Mouse (Mus musculus) myocyte (in vitro differentiated cells): ENCODE data around the gene Eaf1. TPM values are rescaled to one million over a fixed set of nuclear protein-coding genes. Genes with fewer than 3 reads are reported as not detected.

Experiments
- H3K27me3 ChIP-seq: one replicate; pipeline ENCODE4 v1.6.1; 2011; ENCODE audit not compliant: control insufficient read depth, insufficient read depth, insufficient read length
- H3K36me3 ChIP-seq: one replicate; pipeline ENCODE4 v1.6.1; 2011; ENCODE audit not compliant: control insufficient read depth, insufficient read depth
- H3K4me2 ChIP-seq: one replicate; pipeline ENCODE4 v1.6.1; 2011; ENCODE audit warnings: low read depth, control low read depth
- H3K4me3 ChIP-seq: one replicate; pipeline ENCODE4 v1.5.1; 2011; ENCODE audit warnings: mild to moderate bottlenecking, control low read depth, moderate library complexity
- H3K79me2 ChIP-seq: one replicate; pipeline ENCODE4 v1.6.1; 2011; ENCODE audit not compliant: control insufficient read depth, insufficient read depth
- H3ac ChIP-seq: one replicate; pipeline ENCODE4 v1.6.1; 2011; ENCODE audit not compliant: control insufficient read depth, insufficient read length
- CEBPB ChIP-seq: IDR thresholded peaks from 2 replicates; pipeline ENCODE4 v1.6.1; 2011; ENCODE audit warnings: mild to moderate bottlenecking, moderate library complexity; ENCODE audit not compliant: poor library complexity, insufficient read depth, severe bottlenecking
- E2F4 ChIP-seq: IDR thresholded peaks from one replicate; pipeline ENCODE4 v1.6.1; 2011; ENCODE audit warnings: mild to moderate bottlenecking, control low read depth, moderate library complexity; ENCODE audit not compliant: insufficient read depth
- MAX ChIP-seq: IDR thresholded peaks from one replicate; pipeline ENCODE4 v1.6.1; 2011; ENCODE audit warnings: low read depth, mild to moderate bottlenecking, control low read depth
- MYOD1 ChIP-seq, 3 experiments: IDR thresholded peaks; one replicate each; pipeline ENCODE4 v1.6.1; 2011; ENCODE audit warnings: control low read depth in 2 of 3, low read depth in 2 of 3, mild to moderate bottlenecking in 2 of 3, moderate library complexity in 1 of 3; ENCODE audit not compliant: insufficient read length in 2 of 3, control insufficient read depth in 1 of 3
- MYOG ChIP-seq, 3 experiments: IDR thresholded peaks; one replicate each; pipeline ENCODE4 v1.6.1; 2011; ENCODE audit warnings: control low read depth in 2 of 3, low read depth in 2 of 3, mild to moderate bottlenecking in 2 of 3; ENCODE audit not compliant: insufficient read length in 2 of 3, control insufficient read depth in 1 of 3, insufficient read depth in 1 of 3
- POLR2A ChIP-seq: IDR thresholded peaks from one replicate; pipeline ENCODE4 v1.6.1; 2011; ENCODE audit warnings: low read depth, mild to moderate bottlenecking, control low read depth, moderate library complexity; ENCODE audit not compliant: insufficient read length
- POLR2AphosphoS2 ChIP-seq: IDR thresholded peaks from one replicate; pipeline ENCODE4 v1.6.1; 2011; ENCODE audit warnings: low read depth, control low read depth; ENCODE audit not compliant: insufficient read length
- REST ChIP-seq: IDR thresholded peaks from one replicate; pipeline ENCODE4 v1.6.1; 2011; ENCODE audit warnings: mild to moderate bottlenecking, control low read depth, moderate library complexity; ENCODE audit not compliant: insufficient read depth, insufficient read length
- SRF ChIP-seq: IDR thresholded peaks from one replicate; pipeline ENCODE4 v1.6.1; 2011; ENCODE audit warnings: low read depth; ENCODE audit not compliant: control insufficient read depth, insufficient read length
- TCF12 ChIP-seq: IDR thresholded peaks from one replicate; pipeline ENCODE4 v1.6.1; 2011; ENCODE audit warnings: mild to moderate bottlenecking, control low read depth; ENCODE audit not compliant: poor library complexity, insufficient read depth, severe bottlenecking
- TCF3 ChIP-seq: IDR thresholded peaks from one replicate; pipeline ENCODE4 v1.6.1; 2011; ENCODE audit warnings: low read depth, control low read depth; ENCODE audit not compliant: insufficient read length
- USF1 ChIP-seq: IDR thresholded peaks from one replicate; pipeline ENCODE4 v1.6.1; 2011; ENCODE audit warnings: low read depth, mild to moderate bottlenecking, control low read depth, moderate library complexity
- polyA plus RNA-seq: library from polyadenylated mRNA; unstranded; fragments of >200 nt; fragmentation: generic; extraction: Trizol; gene quantifications from one replicate; pipeline ENCODE4 v1.2.1, GENCODE M21; 2012; ENCODE audit warnings: missing spikeins

The Eaf1 gene
- polyA plus RNA-seq, 1 experiment, result 18.4 TPM

- H3K36me3 ChIP-seq, result peaks cover 13% of the 10 kb centered on the region
- TF ChIP-seq E2F4 (no peak), MYOG (IDR thresholded peaks at IDR 0.05; ENCODE audit: control insufficient read depth in 1 of 3, insufficient read depth in 1 of 3, insufficient read length in 2 of 3, low read depth in 2 of 3) (no peak), POLR2AphosphoS2 (peak; percentile 69), POLR2A (peak; percentile 80), MYOD1 (IDR thresholded peaks at IDR 0.05; ENCODE audit: control insufficient read depth in 1 of 3, insufficient read length in 2 of 3, low read depth in 2 of 3) (no peak), MAX (no peak)
Observed at GRCm38 (mm10) chr14:31494975-31495455, 816 bp downstream of the Eaf1 start, which contains the start of gene Mettl6. TSS of gene Mettl6 (minus strand) at chr14:31495040.

GRCm38 (mm10) chr14:31495538-31495937 is 1.3 kb downstream of the Eaf1 start:
- Histone ChIP-seq H3K4me2 (peak overlapping the region; percentile 91), H3K36me3 (peaks cover 18% of the 10 kb centered on the region), H3K79me2 (peaks cover 77% of the 10 kb centered on the region), H3K27me3 (no peaks in the 10 kb centered on the region), H3ac (peak overlapping the region; percentile 46), H3K4me3 (peak overlapping the region; percentile 99)
- no peak for TF ChIP-seq CEBPB
- no peak for TF ChIP-seq MAX
- no peak for TF ChIP-seq TCF12
- TF ChIP-seq REST, result no peak
- no peak for TF ChIP-seq SRF
- TF ChIP-seq POLR2AphosphoS2, result no peak
- no peak for TF ChIP-seq USF1
- no peak for TF ChIP-seq E2F4
- TF ChIP-seq MYOD1 (IDR thresholded peaks at IDR 0.05; ENCODE audit: control insufficient read depth in 1 of 3, insufficient read length in 2 of 3, low read depth in 2 of 3), result no peak
- no peak for TF ChIP-seq POLR2A
- no peak for TF ChIP-seq TCF3

More at GRCm38 (mm10) chr14:31494975-31495455, 816 bp downstream of the Eaf1 start, which contains the start of gene Mettl6:
- no peaks in the 10 kb centered on the region for H3K27me3 ChIP-seq
- peak within 1 kb of the TSS; percentile 99 for H3K4me3 ChIP-seq
- peaks cover 78% of the 10 kb centered on the region for H3K79me2 ChIP-seq
- H3ac ChIP-seq, result peak within 1 kb of the TSS; percentile 46
- peak within 1 kb of the TSS; percentile 91 for H3K4me2 ChIP-seq

GRCm38 (mm10) chr14:31496241-31496646 is 2.0 kb downstream of the Eaf1 start:
- Histone ChIP-seq H3K4me2 (peak overlapping the region; percentile 91), H3K36me3 (peaks cover 22% of the 10 kb centered on the region), H3K79me2 (peaks cover 70% of the 10 kb centered on the region), H3ac (peak overlapping the region; percentile 46), H3K4me3 (peak overlapping the region; percentile 99), H3K27me3 (no peaks in the 10 kb centered on the region)
- no peak for TF ChIP-seq E2F4
- no peak for TF ChIP-seq CEBPB
- no peak for TF ChIP-seq POLR2A
- TF ChIP-seq MYOG (IDR thresholded peaks at IDR 0.05; ENCODE audit: control insufficient read depth in 1 of 3, insufficient read depth in 1 of 3, insufficient read length in 2 of 3, low read depth in 2 of 3), result peak in 2 of 3 experiments; percentile 72 to 85
- TF ChIP-seq TCF12, result peak; percentile 51
- no peak for TF ChIP-seq REST
- peak; percentile 46 to 76 (median 49) for TF ChIP-seq MYOD1 (IDR thresholded peaks at IDR 0.05; ENCODE audit: control insufficient read depth in 1 of 3, insufficient read length in 2 of 3, low read depth in 2 of 3)

GRCm38 (mm10) chr14:31499526-31499925 is 5.3 kb downstream of the Eaf1 start:
- Histone ChIP-seq H3ac (no peak overlapping the region), H3K4me3 (no peak overlapping the region), H3K79me2 (peaks cover 45% of the 10 kb centered on the region), H3K27me3 (no peaks in the 10 kb centered on the region), H3K36me3 (peaks cover 52% of the 10 kb centered on the region), H3K4me2 (no peak overlapping the region)
- TF ChIP-seq SRF (no peak), MAX (no peak), MYOG (IDR thresholded peaks at IDR 0.05; ENCODE audit: control insufficient read depth in 1 of 3, insufficient read depth in 1 of 3, insufficient read length in 2 of 3, low read depth in 2 of 3) (no peak), TCF12 (no peak), POLR2AphosphoS2 (no peak), CEBPB (no peak), E2F4 (no peak), MYOD1 (IDR thresholded peaks at IDR 0.05; ENCODE audit: control insufficient read depth in 1 of 3, insufficient read length in 2 of 3, low read depth in 2 of 3) (no peak), REST (no peak), POLR2A (no peak), USF1 (no peak), TCF3 (no peak)

GRCm38 (mm10) chr14:31503406-31503805 is 9.2 kb downstream of the Eaf1 start:
- TF ChIP-seq MYOD1 (IDR thresholded peaks at IDR 0.05; ENCODE audit: control insufficient read depth in 1 of 3, insufficient read length in 2 of 3, low read depth in 2 of 3), result peak in 1 of 3 experiments; percentile 43
- TF ChIP-seq SRF, result no peak
- TF ChIP-seq MYOG (IDR thresholded peaks at IDR 0.05; ENCODE audit: control insufficient read depth in 1 of 3, insufficient read depth in 1 of 3, insufficient read length in 2 of 3, low read depth in 2 of 3), result peak in 1 of 3 experiments; percentile 15
- H3K36me3 ChIP-seq, result peaks cover 71% of the 10 kb centered on the region
- H3ac ChIP-seq, result no peak overlapping the region
- H3K27me3 ChIP-seq, result no peaks in the 10 kb centered on the region
- H3K4me3 ChIP-seq, result no peak overlapping the region
- no peak overlapping the region for H3K4me2 ChIP-seq
- peaks cover 12% of the 10 kb centered on the region for H3K79me2 ChIP-seq
